Mouse (Mus musculus) ES-Bruce4 (cell line): ENCODE results near the gene Egln2. TPM values are rescaled to one million over a fixed set of nuclear protein-coding genes. Genes with fewer than 3 reads are reported as not detected.

ENCODE experiments used
- H3K27ac ChIP-seq: 2 replicates; pipeline ENCODE4 v1.5.1; 2012; ENCODE audit warnings: low read length, inconsistent platforms; ENCODE audit not compliant: insufficient read depth
- H3K27me3 ChIP-seq: 2 replicates; pipeline ENCODE4 v1.6.1; 2012; ENCODE audit warnings: mild to moderate bottlenecking, low read length, inconsistent platforms; ENCODE audit not compliant: control insufficient read depth, poor library complexity, insufficient read depth, severe bottlenecking
- H3K36me3 ChIP-seq: 2 replicates; pipeline ENCODE4 v1.6.1; 2012; ENCODE audit warnings: inconsistent platforms, mild to moderate bottlenecking, low read length, moderate library complexity; ENCODE audit not compliant: control insufficient read depth, poor library complexity, insufficient read depth, severe bottlenecking
- H3K4me1 ChIP-seq: one replicate; pipeline ENCODE4 v1.8.1; 2011; ENCODE audit warnings: low read length; ENCODE audit not compliant: control insufficient read depth, insufficient read depth
- H3K4me3 ChIP-seq: 2 replicates; pipeline ENCODE4 v1.5.1; 2011; ENCODE audit warnings: low read depth, mild to moderate bottlenecking, low read length
- H3K9ac ChIP-seq: 2 replicates; pipeline ENCODE4 v1.6.1; 2012; ENCODE audit warnings: low read depth, mild to moderate bottlenecking, inconsistent platforms; ENCODE audit not compliant: poor library complexity, severe bottlenecking
- H3K9me3 ChIP-seq: replicated peaks from 2 replicates; pipeline ENCODE4 v1.6.1; 2012; ENCODE audit warnings: mild to moderate bottlenecking, low read length, inconsistent platforms; ENCODE audit not compliant: control insufficient read depth, poor library complexity, insufficient read depth, severe bottlenecking
- CTCF ChIP-seq: IDR thresholded peaks from one replicate; pipeline ENCODE4 v1.8.1; 2011; ENCODE audit warnings: low read depth, low read length
- EP300 ChIP-seq: IDR thresholded peaks from 2 replicates; pipeline ENCODE4 v1.6.1; 2011; ENCODE audit warnings: low read depth, low read length; ENCODE audit not compliant: insufficient read depth
- POLR2A ChIP-seq: IDR thresholded peaks from one replicate; pipeline ENCODE4 v1.8.1; 2011; ENCODE audit warnings: low read length; ENCODE audit not compliant: insufficient read depth
- polyA plus RNA-seq: library from polyadenylated mRNA; stranded (reverse); fragments of >200 nt; gene quantifications from 2 replicates; pipeline ENCODE4 v1.2.4, GENCODE M21; 2011; ENCODE audit warnings: low read depth; ENCODE audit not compliant: missing spikeins, insufficient read depth, insufficient read length

Gene Egln2
- polyA plus RNA-seq, 1 experiment: 22.3 TPM

GRCm38 (mm10) chr7:27162780-27163449 is 3.7 kb downstream of the Egln2 start:
- H3K36me3 ChIP-seq: no peaks in the 10 kb centered on the region

GRCm38 (mm10) chr7:27161744-27162143 is 4.9 kb downstream of the Egln2 start:
- no peak overlapping the region for H3K27ac ChIP-seq
- H3K36me3 ChIP-seq: no peaks in the 10 kb centered on the region
- no peaks in the 10 kb centered on the region for H3K9me3 ChIP-seq
- H3K4me3 ChIP-seq: no peak overlapping the region
- no peaks in the 10 kb centered on the region for H3K27me3 ChIP-seq
- H3K4me1 ChIP-seq: peaks cover 2% of the 10 kb centered on the region
- H3K9ac ChIP-seq: no peak overlapping the region
- TF ChIP-seq POLR2A (no peak), CTCF (no peak), EP300 (no peak)

More at GRCm38 (mm10) chr7:27162780-27163449, 3.7 kb downstream of the Egln2 start:
- H3K9ac ChIP-seq: no peak overlapping the region
- TF ChIP-seq CTCF: no peak
- TF ChIP-seq POLR2A: no peak
- no peak for TF ChIP-seq EP300
- no peak overlapping the region for H3K4me3 ChIP-seq
- H3K27me3 ChIP-seq: no peaks in the 10 kb centered on the region
- no peaks in the 10 kb centered on the region for H3K9me3 ChIP-seq
- H3K27ac ChIP-seq: no peak overlapping the region
- peaks cover 2% of the 10 kb centered on the region for H3K4me1 ChIP-seq

DNA sequence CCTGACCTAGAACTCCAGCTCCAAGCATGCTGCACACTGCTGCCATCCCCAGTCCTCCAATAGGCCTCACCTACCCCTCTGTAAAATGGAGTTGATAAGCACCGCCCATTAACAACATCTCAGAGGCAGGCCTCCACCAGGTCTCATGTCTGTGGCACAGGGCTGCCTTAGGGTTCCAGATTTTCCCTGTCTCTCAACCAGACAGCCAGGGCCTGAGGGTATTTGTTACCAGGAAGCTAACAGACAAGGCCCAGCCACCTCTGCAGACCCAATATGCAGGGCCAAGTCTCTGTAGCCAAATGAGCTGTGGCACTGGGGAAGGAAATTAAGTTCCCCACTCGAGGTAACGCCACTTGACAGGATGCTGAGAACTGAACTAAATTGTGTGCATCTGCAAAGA is 5.7 kb downstream of the Egln2 start:
- no peak overlapping the region for H3K9ac ChIP-seq
- no peaks in the 10 kb centered on the region for H3K9me3 ChIP-seq
- no peak overlapping the region for H3K27ac ChIP-seq
- no peaks in the 10 kb centered on the region for H3K27me3 ChIP-seq
- H3K4me1 ChIP-seq: peaks cover 3% of the 10 kb centered on the region
- H3K36me3 ChIP-seq: no peaks in the 10 kb centered on the region
- no peak overlapping the region for H3K4me3 ChIP-seq
- TF ChIP-seq EP300: no peak
- no peak for TF ChIP-seq POLR2A
- TF ChIP-seq CTCF: no peak

DNA sequence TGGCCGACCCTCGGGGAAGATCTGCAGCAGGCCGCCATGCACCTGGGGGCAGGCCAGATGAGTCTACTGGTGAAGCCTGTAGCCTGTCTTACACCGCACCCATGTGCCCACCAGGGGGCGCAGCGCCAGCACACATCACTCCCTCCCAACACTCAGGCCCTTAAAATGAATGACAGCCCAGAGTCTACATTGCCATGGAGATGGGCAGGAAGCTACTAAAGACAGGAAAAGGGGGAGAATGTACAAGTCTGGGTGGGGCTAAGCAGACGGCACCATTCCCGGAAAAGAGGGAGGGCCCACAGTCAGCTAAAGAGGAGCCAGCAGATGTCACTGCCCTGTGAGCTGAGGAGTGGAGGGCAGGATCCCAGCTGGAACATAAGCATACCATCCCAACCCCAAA is 6.7 kb downstream of the Egln2 start:
- no peak overlapping the region for H3K9ac ChIP-seq
- no peaks in the 10 kb centered on the region for H3K9me3 ChIP-seq
- TF ChIP-seq EP300 (0 out of 2 replicates have a peak, but pooled peaks have one; percentile 5), CTCF (peak; percentile 97), POLR2A (no peak)
- H3K4me3 ChIP-seq: no peak overlapping the region
- H3K27ac ChIP-seq: peak overlapping the region; percentile 18; the same call in 1 of the 2 replicates
- H3K4me1 ChIP-seq: peaks cover 3% of the 10 kb centered on the region
- H3K36me3 ChIP-seq: no peaks in the 10 kb centered on the region
- no peaks in the 10 kb centered on the region for H3K27me3 ChIP-seq

DNA sequence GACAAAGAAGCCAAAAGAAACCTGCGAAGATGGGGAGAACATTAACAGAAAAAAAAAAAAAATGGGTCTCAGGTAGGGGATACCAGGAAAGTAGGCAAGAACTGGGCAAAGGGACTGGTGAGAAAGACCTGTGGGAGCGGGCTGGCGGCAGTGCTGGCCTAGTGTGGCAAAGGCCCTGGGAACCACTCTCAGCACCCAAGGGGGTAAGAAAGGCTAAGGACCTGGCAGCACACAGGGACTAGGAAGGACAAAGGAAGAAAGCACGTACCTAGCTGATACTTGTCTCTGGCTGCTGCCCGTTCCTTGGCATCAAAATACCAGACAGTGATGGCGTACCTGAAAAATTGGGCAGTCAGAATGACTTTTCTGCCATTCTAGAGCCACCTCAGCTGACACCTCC is 7.3 kb downstream of the Egln2 start:
- Histone ChIP-seq H3K9me3 (no peaks in the 10 kb centered on the region), H3K36me3 (no peaks in the 10 kb centered on the region), H3K4me1 (peaks cover 3% of the 10 kb centered on the region), H3K27ac (no peak overlapping the region), H3K9ac (no peak overlapping the region), H3K4me3 (no peak overlapping the region), H3K27me3 (no peaks in the 10 kb centered on the region)
- TF ChIP-seq EP300: no peak
- TF ChIP-seq CTCF: no peak
- TF ChIP-seq POLR2A: no peak

DNA sequence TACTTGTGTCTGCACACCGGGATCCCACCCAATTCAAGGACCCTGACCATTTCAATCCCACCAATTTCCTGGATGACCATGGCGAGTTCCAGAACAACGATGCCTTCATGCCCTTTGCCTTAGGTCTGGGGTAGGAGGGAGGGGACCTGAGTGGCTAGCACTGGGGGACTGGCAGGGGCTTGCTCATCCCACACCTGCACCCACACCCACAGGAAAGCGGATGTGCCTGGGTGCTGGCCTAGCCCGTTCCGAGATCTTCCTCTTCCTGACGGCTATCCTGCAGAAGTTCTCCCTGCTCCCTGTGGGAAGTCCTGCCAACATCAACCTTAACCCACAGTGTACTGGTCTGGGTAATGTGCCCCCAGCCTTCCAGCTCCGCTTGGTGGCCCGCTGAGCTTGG is 8.4 kb downstream of the Egln2 start:
- TF ChIP-seq POLR2A (no peak), CTCF (no peak), EP300 (no peak)
- Histone ChIP-seq H3K4me1 (peaks cover 3% of the 10 kb centered on the region), H3K4me3 (no peak overlapping the region), H3K27ac (no peak overlapping the region), H3K9me3 (no peaks in the 10 kb centered on the region), H3K36me3 (no peaks in the 10 kb centered on the region), H3K9ac (no peak overlapping the region), H3K27me3 (no peaks in the 10 kb centered on the region)
